Mouse (Mus musculus): ENCODE measurements around the gene Wdpcp.

The Wdpcp gene

GRCm38 (mm10) chr11:21569456-21570108, 2.5 kb upstream of the Wdpcp start:
- no peak for DNase-seq (ENCODE audit: low read depth, low spot score)

- no peak for DNase-seq (ENCODE audit: low read depth, low spot score)
Observed at GRCm38 (mm10) chr11:21570109-21570474, 1.9 kb upstream of the Wdpcp start.

- DNase-seq (ENCODE audit: low read depth, low spot score), result no peak
Observed at GRCm38 (mm10) chr11:21570973-21571372, 1.1 kb upstream of the Wdpcp start.

- DNase-seq (ENCODE audit: low read depth, low spot score), result no peak
Observed at GRCm38 (mm10) chr11:21581472-21581871, 9.4 kb downstream of the Wdpcp start.

- no peak for DNase-seq (ENCODE audit: low read depth, low spot score)
Observed at GRCm38 (mm10) chr11:21583286-21583685, 11.3 kb downstream of the Wdpcp start.

GRCm38 (mm10) chr11:21602497-21602896, 30.5 kb downstream of the Wdpcp start:
- no peak for DNase-seq (ENCODE audit: low read depth, low spot score)

GRCm38 (mm10) chr11:21615915-21616314, 43.9 kb downstream of the Wdpcp start:
- no peak for DNase-seq (ENCODE audit: low read depth, low spot score)

GRCm38 (mm10) chr11:21634171-21634907, 62.3 kb downstream of the Wdpcp start:
- DNase-seq (ENCODE audit: low read depth, low spot score), result peak; percentile 72

- DNase-seq (ENCODE audit: low read depth, low spot score), result no peak
Observed at GRCm38 (mm10) chr11:21638341-21638740, 66.3 kb downstream of the Wdpcp start.

GRCm38 (mm10) chr11:21639534-21639933, 67.5 kb downstream of the Wdpcp start:
- no peak for DNase-seq (ENCODE audit: low read depth, low spot score)

GRCm38 (mm10) chr11:21644231-21644630, 72.2 kb downstream of the Wdpcp start:
- no peak for DNase-seq (ENCODE audit: low read depth, low spot score)

GRCm38 (mm10) chr11:21646136-21646535, 74.1 kb downstream of the Wdpcp start:
- DNase-seq (ENCODE audit: low read depth, low spot score), result no peak

GRCm38 (mm10) chr11:21658985-21659384, 87.0 kb downstream of the Wdpcp start:
- DNase-seq (ENCODE audit: low read depth, low spot score), result peak; percentile 23

GRCm38 (mm10) chr11:21677034-21677433, 105.0 kb downstream of the Wdpcp start:
- no peak for DNase-seq (ENCODE audit: low read depth, low spot score)

GRCm38 (mm10) chr11:21688441-21688840, 116.4 kb downstream of the Wdpcp start:
- DNase-seq (ENCODE audit: low read depth, low spot score), result no peak

- no peak for DNase-seq (ENCODE audit: low read depth, low spot score)
Observed at GRCm38 (mm10) chr11:21690730-21691129, 118.7 kb downstream of the Wdpcp start.

GRCm38 (mm10) chr11:21694087-21694486, 122.1 kb downstream of the Wdpcp start:
- DNase-seq (ENCODE audit: low read depth, low spot score), result no peak

GRCm38 (mm10) chr11:21697642-21698041, 125.6 kb downstream of the Wdpcp start:
- no peak for DNase-seq (ENCODE audit: low read depth, low spot score)

- DNase-seq (ENCODE audit: low read depth, low spot score), result no peak
Observed at GRCm38 (mm10) chr11:21713508-21713907, 141.5 kb downstream of the Wdpcp start.

- DNase-seq (ENCODE audit: low read depth, low spot score), result no peak
Observed at GRCm38 (mm10) chr11:21714065-21714464, 142.0 kb downstream of the Wdpcp start.

- no peak for DNase-seq (ENCODE audit: low read depth, low spot score)
Observed at GRCm38 (mm10) chr11:21726329-21726728, 154.3 kb downstream of the Wdpcp start.

GRCm38 (mm10) chr11:21729056-21729455, 157.0 kb downstream of the Wdpcp start:
- no peak for DNase-seq (ENCODE audit: low read depth, low spot score)

GRCm38 (mm10) chr11:21729961-21730360, 157.9 kb downstream of the Wdpcp start:
- DNase-seq (ENCODE audit: low read depth, low spot score), result no peak

All from ES-CJ7 (cell line).